Mouse (Mus musculus): Measurements from ENCODE around the gene Ctcfl. TPM values are rescaled to one million over a fixed set of nuclear protein-coding genes. Genes with fewer than 3 reads are reported as not detected.

The Ctcfl gene
- total and polyA plus RNA-seq, 2 experiments from 2014 or later, result 0.26 TPM; not detected in 1

DNA sequence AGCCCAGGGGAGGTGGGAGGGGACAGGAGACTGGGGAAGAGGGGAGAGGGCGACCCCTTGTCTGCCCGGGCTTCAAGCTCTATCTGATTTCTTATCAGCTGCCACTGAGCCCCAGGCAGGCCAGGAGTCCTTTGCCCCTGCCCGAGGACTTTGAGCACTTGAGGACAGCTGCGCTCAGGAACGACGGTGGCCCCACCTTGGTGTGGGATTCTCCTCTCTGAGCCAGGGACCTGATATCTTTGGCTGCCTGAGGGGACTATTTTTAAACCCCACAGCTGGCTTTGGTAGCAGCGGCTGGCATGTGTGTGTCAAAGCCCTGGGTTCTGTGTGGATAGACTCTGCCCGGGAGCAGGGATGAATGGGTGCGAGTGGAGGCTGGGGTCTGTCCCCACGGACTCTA is 61.7 kb downstream of the Ctcfl start:
- H3K27ac ChIP-seq (ENCODE audit: low read depth), result peak overlapping the region; percentile 86
- no peaks in the 10 kb centered on the region for H3K27me3 ChIP-seq (ENCODE audit: control insufficient read depth, insufficient read depth, low read length)
- 0 out of 2 replicates have a peak overlapping the region, but pooled peaks have one; percentile 35 for H3K9ac ChIP-seq (replicated peaks; ENCODE audit: low read depth, low read length)
- ATAC-seq (ENCODE audit: insufficient read depth, low read depth) (peak; percentile 68), DNase-seq (ENCODE audit: low spot score) (peak; percentile 75)
- no peaks in the 10 kb centered on the region for H3K36me3 ChIP-seq (replicated peaks; ENCODE audit: control insufficient read depth, insufficient read depth, low read length)
- H3K9me3 ChIP-seq (replicated peaks; ENCODE audit: control insufficient read depth, low read length), result no peaks in the 10 kb centered on the region
- no peak for TF ChIP-seq CTCF (IDR thresholded peaks at IDR 0.05; ENCODE audit: low read depth)
- WGBS, result 15% methylated on average over 10 of the region's 10 CpGs
- peak overlapping the region; percentile 32; the same call in 1 of the 2 replicates for H3K4me2 ChIP-seq (ENCODE audit: low read depth, low read length)
- H3K4me3 ChIP-seq (ENCODE audit: low read depth, low read length), result no peak overlapping the region
- H3K4me1 ChIP-seq (ENCODE audit: control insufficient read depth, insufficient read depth), result peaks cover 38% of the 10 kb centered on the region

DNA sequence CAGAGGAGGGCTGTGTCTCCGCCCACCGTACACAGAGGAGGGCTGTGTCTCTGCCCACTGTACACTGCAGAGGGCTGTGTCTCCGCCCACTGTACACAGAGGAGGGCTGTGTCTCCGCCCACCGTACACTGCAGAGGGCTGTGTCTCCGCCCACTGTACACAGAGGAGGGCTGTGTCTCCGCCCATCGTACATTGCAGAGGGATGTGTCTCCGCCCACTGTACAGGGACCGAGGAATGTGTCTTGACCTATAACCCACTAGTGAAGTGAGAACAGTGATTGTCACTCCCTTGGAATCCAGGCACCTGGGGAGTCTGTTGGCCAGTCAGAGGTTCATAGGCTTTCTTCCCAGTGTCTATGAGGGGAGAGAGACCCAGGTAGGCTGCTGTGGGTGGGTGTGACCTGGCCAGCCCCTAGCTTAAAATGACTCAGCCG is 62.4 kb downstream of the Ctcfl start:
- no peak overlapping the region for H3K4me3 ChIP-seq (ENCODE audit: low read depth, low read length)
- ATAC-seq (ENCODE audit: insufficient read depth, low read depth), result peak; percentile 12; the same call in 1 of the 2 replicates

DNA sequence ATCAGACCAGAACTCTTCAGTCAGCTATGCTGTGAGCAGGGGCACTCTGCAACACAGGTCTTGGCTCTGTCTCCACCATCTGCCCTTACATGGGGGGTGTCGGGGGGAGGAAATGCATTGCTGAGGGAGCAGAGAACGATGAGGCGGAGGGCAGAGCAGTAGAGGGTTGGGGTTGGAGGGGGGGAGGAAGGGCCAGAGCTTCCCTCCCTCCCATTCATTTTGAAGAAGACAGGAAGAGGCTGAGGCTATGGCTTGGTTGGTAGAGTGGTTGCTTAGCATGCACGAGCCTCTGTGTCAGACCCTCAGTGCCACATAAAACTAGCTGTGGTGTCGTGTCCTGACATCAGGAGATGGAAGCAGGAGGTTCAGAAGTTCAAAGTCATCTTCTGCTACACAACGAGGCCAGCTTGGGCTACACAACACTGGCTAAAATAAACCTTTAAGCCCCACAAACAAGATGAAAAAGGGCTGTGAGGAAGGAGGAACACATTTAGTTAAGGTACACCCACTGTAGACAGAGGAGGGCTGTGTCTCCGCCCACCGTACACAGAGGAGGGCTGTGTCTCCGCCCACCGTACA is 62.9 kb downstream of the Ctcfl start:
- Histone ChIP-seq H3K27ac (ENCODE audit: low read depth) (no peak overlapping the region), H3K4me2 (ENCODE audit: low read depth, low read length) (no peak overlapping the region)

More for the DNA sequence above, 62.4 kb downstream of the Ctcfl start:
- Histone ChIP-seq H3K9ac (replicated peaks; ENCODE audit: low read depth, low read length) (no peak overlapping the region), H3K9me3 (replicated peaks; ENCODE audit: control insufficient read depth, low read length) (no peaks in the 10 kb centered on the region), H3K27me3 (ENCODE audit: control insufficient read depth, insufficient read depth, low read length) (no peaks in the 10 kb centered on the region), H3K4me2 (ENCODE audit: low read depth, low read length) (no peak overlapping the region), H3K36me3 (replicated peaks; ENCODE audit: control insufficient read depth, insufficient read depth, low read length) (no peaks in the 10 kb centered on the region), H3K4me1 (ENCODE audit: control insufficient read depth, insufficient read depth) (peaks cover 41% of the 10 kb centered on the region), H3K27ac (ENCODE audit: low read depth) (peak overlapping the region; percentile 86; the same call in 1 of the 2 replicates)
- no peak for TF ChIP-seq CTCF (IDR thresholded peaks at IDR 0.05; ENCODE audit: low read depth)
- TF ChIP-seq EP300 (IDR thresholded peaks at IDR 0.05; ENCODE audit: low read depth), result no peak
- no peak for DNase-seq (ENCODE audit: low spot score)
- WGBS, result 71% methylated on average over 11 of the region's 11 CpGs

DNA sequence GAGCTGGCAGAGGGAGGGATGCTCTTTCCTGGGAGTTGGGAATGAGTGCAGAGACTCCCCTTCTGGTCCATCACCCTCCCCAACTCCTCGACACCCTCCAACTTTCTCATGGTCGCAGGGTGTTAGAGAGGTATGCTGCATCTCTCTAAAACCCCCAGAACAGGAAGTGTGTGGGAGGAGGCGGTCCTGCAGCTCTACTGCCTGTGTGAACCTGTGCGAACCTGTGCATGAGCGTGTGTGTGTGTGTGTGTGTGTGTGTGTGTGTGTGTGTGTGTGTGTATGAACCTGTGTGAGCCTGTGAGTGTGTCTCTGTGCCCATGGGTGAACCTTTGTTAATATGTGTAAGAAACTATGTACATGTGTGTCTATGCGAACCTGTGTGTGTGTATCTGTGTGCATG is 65.5 kb downstream of the Ctcfl start:
- TF ChIP-seq CTCF (IDR thresholded peaks at IDR 0.05; ENCODE audit: low read depth) (no peak), EP300 (IDR thresholded peaks at IDR 0.05; ENCODE audit: low read depth) (no peak)
- no peaks in the 10 kb centered on the region for H3K36me3 ChIP-seq (replicated peaks; ENCODE audit: control insufficient read depth, insufficient read depth, low read length)
- no peak overlapping the region for H3K9ac ChIP-seq (replicated peaks; ENCODE audit: low read depth, low read length)
- no peaks in the 10 kb centered on the region for H3K9me3 ChIP-seq (replicated peaks; ENCODE audit: control insufficient read depth, low read length)
- DNase-seq (ENCODE audit: low spot score), result no peak
- H3K27ac ChIP-seq (ENCODE audit: low read depth), result no peak overlapping the region
- H3K4me3 ChIP-seq (ENCODE audit: low read depth, low read length), result no peak overlapping the region
- H3K4me2 ChIP-seq (ENCODE audit: low read depth, low read length), result no peak overlapping the region
- no peaks in the 10 kb centered on the region for H3K27me3 ChIP-seq (ENCODE audit: control insufficient read depth, insufficient read depth, low read length)
- no peak for ATAC-seq (ENCODE audit: insufficient read depth, low read depth)
- peaks cover 41% of the 10 kb centered on the region for H3K4me1 ChIP-seq (ENCODE audit: control insufficient read depth, insufficient read depth)
- 74% methylated on average over 6 of the region's 6 CpGs for WGBS

More for the DNA sequence above, 62.9 kb downstream of the Ctcfl start:
- no peak overlapping the region for H3K9ac ChIP-seq (replicated peaks; ENCODE audit: low read depth, low read length)
- ATAC-seq (ENCODE audit: insufficient read depth, low read depth) (no peak), DNase-seq (ENCODE audit: low spot score) (no peak)
- no peak overlapping the region for H3K4me3 ChIP-seq (ENCODE audit: low read depth, low read length)
- peaks cover 41% of the 10 kb centered on the region for H3K4me1 ChIP-seq (ENCODE audit: control insufficient read depth, insufficient read depth)
- no peaks in the 10 kb centered on the region for H3K9me3 ChIP-seq (replicated peaks; ENCODE audit: control insufficient read depth, low read length)
- WGBS, result 67% methylated on average over 10 of the region's 10 CpGs
- TF ChIP-seq CTCF (IDR thresholded peaks at IDR 0.05; ENCODE audit: low read depth) (no peak), EP300 (IDR thresholded peaks at IDR 0.05; ENCODE audit: low read depth) (no peak)
- no peaks in the 10 kb centered on the region for H3K36me3 ChIP-seq (replicated peaks; ENCODE audit: control insufficient read depth, insufficient read depth, low read length)
- no peaks in the 10 kb centered on the region for H3K27me3 ChIP-seq (ENCODE audit: control insufficient read depth, insufficient read depth, low read length)

DNA sequence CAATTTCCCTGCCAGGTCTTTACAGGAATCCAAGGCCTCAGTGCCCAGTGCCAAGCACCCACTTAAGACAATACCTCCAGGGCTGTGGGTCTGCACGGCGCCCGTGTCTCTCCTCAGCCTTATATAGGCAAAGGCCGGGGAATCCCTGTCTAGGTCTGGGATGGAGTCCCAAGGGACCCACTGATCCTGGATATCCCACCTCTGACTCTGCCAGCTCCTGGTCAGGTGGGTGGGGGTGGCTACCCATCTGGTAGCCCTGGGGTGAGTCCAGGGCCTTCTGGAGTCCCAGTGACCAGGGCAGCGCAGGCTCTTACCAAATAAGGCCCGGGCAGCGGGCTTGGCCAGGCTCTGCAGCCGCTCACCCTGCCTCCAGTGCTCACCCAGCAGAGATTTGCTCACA is 66.4 kb downstream of the Ctcfl start:
- H3K9me3 ChIP-seq (replicated peaks; ENCODE audit: control insufficient read depth, low read length), result no peaks in the 10 kb centered on the region
- TF ChIP-seq CTCF (IDR thresholded peaks at IDR 0.05; ENCODE audit: low read depth) (no peak), EP300 (IDR thresholded peaks at IDR 0.05; ENCODE audit: low read depth) (no peak)
- H3K4me3 ChIP-seq (ENCODE audit: low read depth, low read length), result no peak overlapping the region
- peaks cover 35% of the 10 kb centered on the region for H3K4me1 ChIP-seq (ENCODE audit: control insufficient read depth, insufficient read depth)
- DNase-seq (ENCODE audit: low spot score), result no peak
- no peak overlapping the region for H3K4me2 ChIP-seq (ENCODE audit: low read depth, low read length)
- ATAC-seq (ENCODE audit: insufficient read depth, low read depth), result no peak; the same call in 1 of the 2 replicates
- H3K27me3 ChIP-seq (ENCODE audit: control insufficient read depth, insufficient read depth, low read length), result no peaks in the 10 kb centered on the region
- peak overlapping the region; percentile 59 for H3K27ac ChIP-seq (ENCODE audit: low read depth)
- no peaks in the 10 kb centered on the region for H3K36me3 ChIP-seq (replicated peaks; ENCODE audit: control insufficient read depth, insufficient read depth, low read length)
- 68% methylated on average over 8 of the region's 8 CpGs for WGBS
- H3K9ac ChIP-seq (replicated peaks; ENCODE audit: low read depth, low read length), result no peak overlapping the region
